24 mouse cellular contexts compared by ENCODE assay signal in the genomic region with DNA sequence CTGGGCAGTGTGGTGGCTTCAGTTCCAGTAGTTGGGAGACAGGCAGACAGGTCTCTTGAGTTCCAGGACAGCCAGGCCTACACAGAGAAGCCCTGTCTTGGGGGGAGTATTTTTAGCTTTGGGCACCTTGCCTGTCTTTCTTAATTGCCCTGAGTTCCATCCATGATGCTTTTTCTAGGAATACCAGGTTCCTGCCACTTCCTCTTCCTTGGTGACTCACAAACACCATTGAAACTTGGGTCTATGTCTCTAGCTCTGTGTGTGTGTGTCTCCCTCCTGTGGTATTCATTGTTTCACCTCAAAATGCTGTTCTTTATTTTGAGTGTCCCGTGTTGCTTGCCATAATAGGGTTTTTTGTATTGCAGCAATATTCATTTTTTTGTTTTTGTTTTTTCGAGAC. TPM values are rescaled to one million over a fixed set of nuclear protein-coding genes. Genes with fewer than 3 reads are reported as not detected.
A peak's percentile ranks its signal among the peaks of the same experiment; 100 is the strongest.
DNase-seq lines count a peak whose midpoint lies in the region; ATAC-seq and TF ChIP-seq lines count a peak whose summit lies in the region.
"Had no signal": no experiment of that assay in that cellular context is flagged by ENCODE, and none has a peak within 500 bp of the region (broad histone marks: within the 10 kb centered on the region; RNA-seq: fewer than 3 reads in every experiment).

No protein-coding gene starts in this region.

- no peak overlapping the region for H3K4me2 ChIP-seq in forebrain, postnatal 0 days (ENCODE audit: low read depth)
- H3K4me2 ChIP-seq in forebrain, embryonic 13.5 days, result no peak overlapping the region
- peak overlapping the region; percentile 89 for H3K4me2 ChIP-seq in liver, embryonic 12.5 days
- H3K4me2 ChIP-seq in liver, postnatal 0 days (ENCODE audit: low read depth, low read length), result no peak overlapping the region
- H3K4me2 ChIP-seq in hindbrain, embryonic 12.5 days (replicated peaks), result no peak overlapping the region
- H3K4me2 ChIP-seq: forebrain, embryonic 15.5 days; midbrain, embryonic 13.5 days had no signal

- no peaks in the 10 kb centered on the region for H3K27me3 ChIP-seq in forebrain, postnatal 0 days (ENCODE audit: insufficient read depth, low read length)
- no peaks in the 10 kb centered on the region for H3K27me3 ChIP-seq in forebrain, embryonic 13.5 days
- H3K27me3 ChIP-seq in liver, embryonic 12.5 days (replicated peaks), result no peaks in the 10 kb centered on the region
- no peaks in the 10 kb centered on the region for H3K27me3 ChIP-seq in liver, postnatal 0 days (ENCODE audit: insufficient read depth, low read length)
- no peaks in the 10 kb centered on the region for H3K27me3 ChIP-seq in hindbrain, embryonic 12.5 days
- H3K27me3 ChIP-seq: forebrain, embryonic 15.5 days; midbrain, embryonic 13.5 days had no signal

- no peaks in the 10 kb centered on the region for H3K9me3 ChIP-seq in forebrain, postnatal 0 days (ENCODE audit: low read length)
- no peaks in the 10 kb centered on the region for H3K9me3 ChIP-seq in forebrain, embryonic 13.5 days (replicated peaks)
- H3K9me3 ChIP-seq in liver, embryonic 12.5 days (replicated peaks), result no peaks in the 10 kb centered on the region
- no peaks in the 10 kb centered on the region for H3K9me3 ChIP-seq in liver, postnatal 0 days (ENCODE audit: low read length)
- H3K9me3 ChIP-seq in hindbrain, embryonic 12.5 days (replicated peaks), result no peaks in the 10 kb centered on the region
- H3K9me3 ChIP-seq: forebrain, embryonic 15.5 days; heart, embryonic 10.5 days; midbrain, embryonic 13.5 days had no signal

- H3K9ac ChIP-seq in forebrain, postnatal 0 days, result no peak overlapping the region
- H3K9ac ChIP-seq in forebrain, embryonic 13.5 days, result no peak overlapping the region
- peak overlapping the region; percentile 28; the same call in 1 of the 2 replicates for H3K9ac ChIP-seq in liver, embryonic 12.5 days
- H3K9ac ChIP-seq in liver, postnatal 0 days (replicated peaks), result no peak overlapping the region
- H3K9ac ChIP-seq in hindbrain, embryonic 12.5 days, result no peak overlapping the region
- H3K9ac ChIP-seq: forebrain, embryonic 15.5 days; midbrain, embryonic 13.5 days had no signal

- no peak overlapping the region for H3K4me3 ChIP-seq in forebrain, postnatal 0 days (ENCODE audit: low read depth, low read length)
- no peak overlapping the region for H3K4me3 ChIP-seq in forebrain, embryonic 13.5 days
- 0 out of 2 replicates have a peak overlapping the region, but pooled peaks have one; percentile 1 for H3K4me3 ChIP-seq in liver, embryonic 12.5 days
- no peak overlapping the region for H3K4me3 ChIP-seq in liver, postnatal 0 days (ENCODE audit: low read depth, low read length)
- H3K4me3 ChIP-seq in hindbrain, embryonic 12.5 days, result no peak overlapping the region
- H3K4me3 ChIP-seq: forebrain, embryonic 15.5 days; heart, embryonic 10.5 days; midbrain, embryonic 13.5 days had no signal

- no peak for ATAC-seq in forebrain, postnatal 0 days
- ATAC-seq in forebrain, embryonic 13.5 days, result no peak
- ATAC-seq in liver, embryonic 12.5 days, result no peak
- ATAC-seq in liver, postnatal 0 days, result no peak
- ATAC-seq in hindbrain, embryonic 12.5 days (ENCODE audit: low FRiP score), result no peak
- ATAC-seq: forebrain, embryonic 15.5 days; hindbrain, embryonic 16.5 days; midbrain, embryonic 13.5 days had no signal

- no peak for DNase-seq in forebrain, postnatal 0 days
- no peak for DNase-seq in liver
- DNase-seq in NIH3T3 (ENCODE audit: low read depth), result peak; percentile 6
- no peak for DNase-seq in liver, postnatal 0 days
- DNase-seq in ovary, adult 18-20 months (ENCODE audit: low spot score), result no peak
- DNase-seq: B cell, adult 2 months; cerebellum, adult 11 months; cerebellum, postnatal 14 days; kidney, adult 8-10 months; kidney, postnatal 36 days; retina, postnatal 1 day had no signal

- peak; percentile 21; the same call in 1 of the 2 replicates for TF ChIP-seq CTCF in forebrain, postnatal 0 days (IDR thresholded peaks at IDR 0.05; ENCODE audit: low read depth)
- peak; percentile 43 for TF ChIP-seq CTCF in liver, postnatal 0 days (IDR thresholded peaks at IDR 0.05; ENCODE audit: low read depth)

- no peak overlapping the region for H3K27ac ChIP-seq in forebrain, postnatal 0 days (ENCODE audit: low read depth, low read length)
- no peak overlapping the region for H3K27ac ChIP-seq in forebrain, embryonic 13.5 days
- peak overlapping the region; percentile 99 for H3K27ac ChIP-seq in liver, embryonic 12.5 days
- H3K27ac ChIP-seq in liver, postnatal 0 days (ENCODE audit: low read depth), result no peak overlapping the region
- H3K27ac ChIP-seq in hindbrain, embryonic 12.5 days, result no peak overlapping the region
- H3K27ac ChIP-seq: forebrain, embryonic 15.5 days; heart, embryonic 10.5 days; midbrain, embryonic 13.5 days had no signal

- no peak for TF ChIP-seq EP300 in liver, postnatal 0 days (IDR thresholded peaks at IDR 0.05; ENCODE audit: low read depth)

- 83% methylated on average over 2 of the region's 2 CpGs for WGBS in forebrain, postnatal 0 days
- WGBS in forebrain, embryonic 13.5 days, result 88% methylated on average over 2 of the region's 2 CpGs
- WGBS in liver, embryonic 12.5 days (ENCODE audit: insufficient replicate concordance), result 85% methylated on average over 2 of the region's 2 CpGs
- 89% methylated on average over 2 of the region's 2 CpGs for WGBS in liver, postnatal 0 days (ENCODE audit: insufficient replicate concordance)
- WGBS in hindbrain, embryonic 12.5 days, result 92% methylated on average over 2 of the region's 2 CpGs

- no peaks in the 10 kb centered on the region; the same call in 1 of the 2 replicates for H3K36me3 ChIP-seq in forebrain, postnatal 0 days (ENCODE audit: insufficient read depth)
- H3K36me3 ChIP-seq in forebrain, embryonic 13.5 days (ENCODE audit: poor library complexity, severe bottlenecking), result peaks cover 40% of the 10 kb centered on the region
- H3K36me3 ChIP-seq in liver, embryonic 12.5 days, result peaks cover 88% of the 10 kb centered on the region
- H3K36me3 ChIP-seq in liver, postnatal 0 days (replicated peaks; ENCODE audit: insufficient read depth, low read length), result peaks cover 66% of the 10 kb centered on the region
- H3K36me3 ChIP-seq in hindbrain, embryonic 12.5 days, result peaks cover 23% of the 10 kb centered on the region

- peaks cover 14% of the 10 kb centered on the region for H3K4me1 ChIP-seq in forebrain, postnatal 0 days (ENCODE audit: insufficient read depth)
- peaks cover 39% of the 10 kb centered on the region for H3K4me1 ChIP-seq in forebrain, embryonic 13.5 days
- H3K4me1 ChIP-seq in liver, embryonic 12.5 days, result peaks cover 87% of the 10 kb centered on the region
- peaks cover 42% of the 10 kb centered on the region for H3K4me1 ChIP-seq in liver, postnatal 0 days (ENCODE audit: insufficient read depth)
- peaks cover 13% of the 10 kb centered on the region for H3K4me1 ChIP-seq in hindbrain, embryonic 12.5 days

RNA-seq across cellular contexts. Expression of gene Anp32b, which starts 7.7 kb away (rescaled TPM):
- 3.4 and 4.7 TPM in 2 replicates for total RNA-seq in forebrain, postnatal 0 days (2014; rRNA removed)
- 60.2 and 65.9 TPM in 2 replicates for polyA plus RNA-seq in forebrain, postnatal 0 days (2015; fragmentation: Nextera tagmentation; extraction: Ambion mirVana)
- 210 and 214 TPM in 2 replicates for polyA plus RNA-seq in forebrain, embryonic 13.5 days (2015; fragmentation: Nextera tagmentation; extraction: Ambion mirVana)
- 669 and 722 TPM in 2 replicates for polyA plus RNA-seq in liver, embryonic 12.5 days (2016; fragmentation: Nextera tagmentation; extraction: Ambion mirVana)
- 184 and 188 TPM in 2 replicates for polyA plus RNA-seq in liver, postnatal 0 days (2015; fragmentation: Nextera tagmentation; extraction: Ambion mirVana)
- polyA plus RNA-seq in hindbrain, embryonic 12.5 days (2016; fragmentation: Nextera tagmentation; extraction: Ambion mirVana), result 207 and 211 TPM in 2 replicates

RNA-seq across cellular contexts. Expression of gene Nans, which starts 30.6 kb away (rescaled TPM):
- 87.1 and 89.3 TPM in 2 replicates for total RNA-seq in forebrain, postnatal 0 days (2014; rRNA removed)
- polyA plus RNA-seq in forebrain, postnatal 0 days (2015; fragmentation: Nextera tagmentation; extraction: Ambion mirVana), result 69.8 and 70.2 TPM in 2 replicates
- 71.0 and 74.0 TPM in 2 replicates for polyA plus RNA-seq in forebrain, embryonic 13.5 days (2015; fragmentation: Nextera tagmentation; extraction: Ambion mirVana)
- polyA plus RNA-seq in liver, embryonic 12.5 days (2016; fragmentation: Nextera tagmentation; extraction: Ambion mirVana), result 75.7 and 78.4 TPM in 2 replicates
- 23.8 and 25.0 TPM in 2 replicates for polyA plus RNA-seq in liver, postnatal 0 days (2015; fragmentation: Nextera tagmentation; extraction: Ambion mirVana)
- polyA plus RNA-seq in hindbrain, embryonic 12.5 days (2016; fragmentation: Nextera tagmentation; extraction: Ambion mirVana), result 74.3 and 76.5 TPM in 2 replicates

RNA-seq across cellular contexts. Expression of gene Hemgn, which starts 45.1 kb away (rescaled TPM):
- total RNA-seq in forebrain, postnatal 0 days (2014; rRNA removed), result not detected in 2 replicates
- polyA plus RNA-seq in forebrain, postnatal 0 days (2015; fragmentation: Nextera tagmentation; extraction: Ambion mirVana), result not detected in 2 replicates
- 0.09 and 0.77 TPM in 2 replicates for polyA plus RNA-seq in forebrain, embryonic 13.5 days (2015; fragmentation: Nextera tagmentation; extraction: Ambion mirVana)
- polyA plus RNA-seq in liver, embryonic 12.5 days (2016; fragmentation: Nextera tagmentation; extraction: Ambion mirVana), result 425 and 445 TPM in 2 replicates
- polyA plus RNA-seq in liver, postnatal 0 days (2015; fragmentation: Nextera tagmentation; extraction: Ambion mirVana), result 117 and 135 TPM in 2 replicates
- 2.4 and 4.3 TPM in 2 replicates for polyA plus RNA-seq in hindbrain, embryonic 12.5 days (2016; fragmentation: Nextera tagmentation; extraction: Ambion mirVana)
- total RNA-seq: adrenal gland, adult 18-20 months; ES-E14; gastrocnemius, adult 8-10 months; layer of hippocampus, postnatal 14 days; left cerebral cortex, postnatal 25 days; liver, adult 2 months had no signal
- polyA plus RNA-seq: forebrain, embryonic 15.5 days; liver, adult 2 months had no signal

Comparison
In these comparisons a context has a peak if more than half of its experiments do, and no peak if none do; other contexts are left out.
1. RNA of gene Hemgn, which starts 45.1 kb away (polyA plus RNA-seq): 425 to 445 TPM in liver, embryonic 12.5 days and 117 to 135 TPM in liver, postnatal 0 days; 2.4 to 4.3 TPM in hindbrain, embryonic 12.5 days, 0.09 to 0.77 TPM in forebrain, embryonic 13.5 days and not detected in forebrain, postnatal 0 days; every median in the first group is over 10 times any median in the second.